Mouse (Mus musculus): ENCODE data around the gene Rnf10. TPM values are rescaled to one million over a fixed set of nuclear protein-coding genes. Genes with fewer than 3 reads are reported as not detected.
A peak's percentile ranks its signal among the peaks of the same experiment; 100 is the strongest.
"Not testable (repeated sequence)": the region's sequence is repeated elsewhere in the genome, so short reads cannot be mapped to it uniquely, and the experiment has no call there.

Gene Rnf10
- polyA plus RNA-seq, 1 experiment from 2014 or later, result 98.5 TPM

DNA sequence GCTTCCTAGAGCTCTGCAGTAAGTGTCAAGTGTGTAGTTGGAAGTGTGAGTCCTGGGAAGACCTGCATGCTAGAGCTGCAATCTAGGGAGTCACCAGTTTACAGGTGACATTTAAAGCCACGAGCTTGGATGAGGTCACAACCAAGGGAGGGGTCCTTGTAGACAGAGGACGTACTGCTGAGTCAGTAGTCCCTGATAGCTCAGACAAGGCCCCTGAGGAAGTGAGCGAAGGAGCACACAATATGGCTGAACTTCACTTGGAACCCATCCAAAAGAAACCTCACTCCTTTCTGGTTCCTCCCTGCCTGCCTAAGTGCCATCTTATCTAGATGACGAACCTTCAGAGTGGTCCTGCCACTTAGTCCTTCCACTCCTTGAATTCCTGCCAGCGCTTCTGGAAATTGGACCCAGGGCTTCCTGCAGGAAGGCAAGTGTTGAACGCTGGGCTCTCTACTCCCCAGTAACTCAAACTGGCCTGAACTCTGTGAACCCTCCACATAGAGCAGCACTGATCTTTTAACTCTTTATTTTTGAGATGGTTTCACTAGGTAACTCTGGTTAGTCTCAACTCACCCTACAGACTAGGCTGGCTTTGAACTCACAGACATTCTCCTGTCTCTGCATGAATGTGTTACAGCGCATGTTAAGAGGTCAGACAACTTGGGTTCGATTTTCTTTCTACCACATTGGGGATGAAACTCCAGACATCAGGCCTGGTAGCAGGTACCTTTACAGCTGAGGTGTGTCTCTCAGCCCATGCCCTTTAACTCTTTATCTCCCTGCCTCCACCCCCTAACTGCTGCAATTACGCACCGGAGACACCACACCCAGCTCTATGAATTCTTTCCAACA is 40.3 kb upstream of the Rnf10 start:
- no peaks in the 10 kb centered on the region for H3K27me3 ChIP-seq (replicated peaks; ENCODE audit: insufficient read depth, low read length)
- TF ChIP-seq EP300 (IDR thresholded peaks at IDR 0.05) (no peak), CTCF (IDR thresholded peaks at IDR 0.05) (no peak)
- H3K4me3 ChIP-seq (ENCODE audit: low read depth, low read length), result no peak overlapping the region
- ATAC-seq, result peak; percentile 90
- 37% methylated on average over 10 of the region's 10 CpGs for WGBS
- H3K9me3 ChIP-seq (ENCODE audit: low read length), result no peaks in the 10 kb centered on the region
- DNase-seq (ENCODE audit: low spot score), result peak; percentile 74
- H3K9ac ChIP-seq (replicated peaks; ENCODE audit: low read depth), result no peak overlapping the region
- H3K4me1 ChIP-seq (ENCODE audit: insufficient read depth, low read depth, low read length), result peaks cover 9% of the 10 kb centered on the region; the same call in 1 of the 2 replicates
- H3K4me2 ChIP-seq (replicated peaks; ENCODE audit: low read depth, low read length), result no peak overlapping the region
- H3K36me3 ChIP-seq (ENCODE audit: insufficient read depth, low read length), result no peaks in the 10 kb centered on the region
- 0 out of 2 replicates have a peak overlapping the region, but pooled peaks have one; percentile 38 for H3K27ac ChIP-seq (ENCODE audit: low read length)

DNA sequence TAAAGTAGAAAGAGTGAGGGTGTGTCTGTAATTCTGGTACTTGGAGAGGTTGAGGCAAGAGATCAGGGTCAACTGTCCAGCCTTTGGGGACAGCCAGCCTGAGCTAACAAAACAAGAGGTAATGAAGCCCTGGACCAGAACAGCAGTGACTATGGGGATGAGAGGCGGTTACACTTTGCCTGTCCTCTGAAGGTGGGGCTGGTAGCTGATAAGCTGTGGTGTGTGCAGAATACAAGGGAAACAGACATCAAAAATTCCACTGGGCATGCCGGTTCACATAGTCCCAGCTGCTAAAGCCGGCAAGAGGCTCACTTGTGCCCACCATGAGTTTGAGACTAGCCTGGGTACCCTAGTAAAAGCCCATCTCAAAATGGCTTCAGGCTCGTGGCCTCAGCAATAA is 39.7 kb upstream of the Rnf10 start:
- no peak overlapping the region for H3K4me3 ChIP-seq (ENCODE audit: low read depth, low read length)
- WGBS, result 76% methylated on average over 4 of the region's 4 CpGs
- peaks cover 3% of the 10 kb centered on the region; the same call in 1 of the 2 replicates for H3K4me1 ChIP-seq (ENCODE audit: insufficient read depth, low read depth, low read length)
- H3K9ac ChIP-seq (replicated peaks; ENCODE audit: low read depth), result no peak overlapping the region
- no peak for TF ChIP-seq CTCF (IDR thresholded peaks at IDR 0.05)
- no peak for TF ChIP-seq EP300 (IDR thresholded peaks at IDR 0.05)
- DNase-seq (ENCODE audit: low spot score), result no peak
- no peaks in the 10 kb centered on the region for H3K9me3 ChIP-seq (ENCODE audit: low read length)
- no peak overlapping the region for H3K4me2 ChIP-seq (replicated peaks; ENCODE audit: low read depth, low read length)
- no peaks in the 10 kb centered on the region for H3K36me3 ChIP-seq (ENCODE audit: insufficient read depth, low read length)
- H3K27me3 ChIP-seq (replicated peaks; ENCODE audit: insufficient read depth, low read length), result no peaks in the 10 kb centered on the region
- 0 out of 2 replicates have a peak overlapping the region, but pooled peaks have one; percentile 38 for H3K27ac ChIP-seq (ENCODE audit: low read length)
- no peak for ATAC-seq

DNA sequence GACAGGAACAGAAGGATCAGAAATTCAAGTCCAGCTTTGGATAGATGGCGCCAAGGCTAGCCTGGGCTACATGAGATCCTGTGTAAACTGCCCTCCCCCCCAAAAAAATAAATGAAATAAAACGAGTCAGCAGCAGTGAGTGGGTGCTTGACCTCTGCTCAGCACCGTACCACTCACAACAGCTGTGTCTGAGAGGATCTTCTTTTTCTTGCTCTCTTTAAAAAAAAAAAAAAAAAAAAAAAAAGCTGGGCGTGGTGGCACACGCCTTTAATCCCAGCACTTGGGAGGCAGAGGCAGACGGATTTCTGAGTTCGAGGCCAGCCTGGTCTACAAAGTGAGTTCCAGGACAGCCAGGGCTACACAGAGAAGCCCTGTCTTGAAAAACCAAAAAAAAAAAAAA is 29.5 kb upstream of the Rnf10 start:
- not testable (repeated sequence) for H3K27ac ChIP-seq (ENCODE audit: low read length); DNase-seq (ENCODE audit: low spot score); H3K9me3 ChIP-seq (ENCODE audit: low read length); H3K4me2 ChIP-seq (replicated peaks; ENCODE audit: low read depth, low read length); ATAC-seq; H3K4me1 ChIP-seq (ENCODE audit: insufficient read depth, low read depth, low read length); H3K4me3 ChIP-seq (ENCODE audit: low read depth, low read length); H3K27me3 ChIP-seq (replicated peaks; ENCODE audit: insufficient read depth, low read length); H3K9ac ChIP-seq (replicated peaks; ENCODE audit: low read depth); H3K36me3 ChIP-seq (ENCODE audit: insufficient read depth, low read length)
- 76% methylated on average over 3 of the region's 7 CpGs for WGBS

DNA sequence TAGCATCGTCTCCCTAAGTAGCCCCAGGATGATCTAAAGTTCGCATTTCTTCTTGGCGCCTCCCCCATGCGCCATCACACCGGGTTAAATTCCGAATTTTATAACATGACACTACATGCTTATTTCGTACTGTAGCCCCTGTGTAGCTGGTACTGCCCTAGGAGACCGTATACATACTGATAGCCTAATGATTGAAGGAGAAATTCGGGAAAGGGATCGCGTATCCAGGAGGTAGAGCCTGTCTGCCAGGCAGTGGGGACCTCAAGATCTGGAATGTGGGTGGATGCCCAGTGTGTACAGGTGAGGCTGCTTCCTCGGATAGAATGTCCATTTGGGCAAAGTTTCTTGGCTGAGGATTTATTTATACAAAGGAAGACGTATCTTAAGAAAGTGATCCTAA is 28.9 kb upstream of the Rnf10 start:
- 16% methylated on average over 13 of the region's 13 CpGs for whole genome bisulfite sequencing

DNA sequence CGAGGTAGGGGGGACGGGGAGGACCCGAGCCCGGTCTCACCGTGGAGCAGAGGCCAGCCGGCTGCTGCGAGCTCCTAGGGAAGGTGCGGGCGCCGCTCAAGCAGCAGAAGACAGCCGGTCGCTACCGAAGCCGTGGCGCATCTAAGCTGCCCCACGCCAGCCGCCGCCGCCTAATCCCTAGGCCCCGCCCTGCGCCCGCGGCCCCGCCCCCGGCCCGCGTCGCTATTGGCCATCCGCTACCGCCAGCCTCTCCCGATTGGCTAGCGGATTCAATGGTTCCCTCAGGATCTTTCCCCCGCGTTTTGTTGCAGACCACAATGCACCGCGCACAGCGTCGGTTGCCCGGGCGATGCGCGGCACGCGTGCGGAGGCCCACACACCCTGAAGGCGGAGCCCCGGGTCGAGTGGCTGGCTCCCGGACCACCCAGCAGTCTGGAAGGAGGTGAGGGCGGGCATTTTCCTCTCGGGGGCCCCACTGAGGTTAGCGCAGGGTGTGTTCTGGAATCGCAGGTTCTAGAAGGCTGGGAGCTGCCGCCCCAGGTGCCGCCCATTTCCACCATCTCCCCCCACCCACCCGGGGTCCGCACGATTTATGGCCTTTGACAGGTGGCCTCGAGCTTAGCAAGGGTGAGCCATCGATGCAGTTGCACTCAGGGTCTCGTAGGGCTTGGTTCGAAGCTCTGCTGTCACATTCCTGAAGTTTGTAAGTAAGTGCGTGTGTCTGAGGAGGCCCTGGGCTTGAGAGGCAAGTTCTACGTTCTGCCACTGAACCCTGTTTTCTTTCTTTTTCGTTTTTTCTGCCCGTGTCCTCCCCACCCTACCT is 28.3 kb upstream of the Rnf10 start, which contains the start of gene Dynll1:
Dynll1 (minus strand) TSS at position 208 of the 823 bp plus-strand sequence.
- Histone ChIP-seq H3K4me3 (ENCODE audit: low read depth, low read length) (peak within 1 kb of the TSS; percentile 82), H3K4me2 (replicated peaks; ENCODE audit: low read depth, low read length) (peak within 1 kb of the TSS; percentile 65), H3K4me1 (ENCODE audit: insufficient read depth, low read depth, low read length) (no peaks in the 10 kb centered on the region), H3K9ac (replicated peaks; ENCODE audit: low read depth) (peak within 1 kb of the TSS; percentile 66), H3K36me3 (ENCODE audit: insufficient read depth, low read length) (0 out of 2 replicates have a peak, but pooled peaks cover 10% of the 10 kb centered on the region), H3K27me3 (replicated peaks; ENCODE audit: insufficient read depth, low read length) (no peaks in the 10 kb centered on the region), H3K27ac (ENCODE audit: low read length) (peak within 1 kb of the TSS; percentile 90), H3K9me3 (ENCODE audit: low read length) (no peaks in the 10 kb centered on the region)
- TF ChIP-seq EP300 (IDR thresholded peaks at IDR 0.05), result no peak
- peak; percentile 38 for TF ChIP-seq CTCF (IDR thresholded peaks at IDR 0.05)
- WGBS, result under 1% methylated on average over 64 of the region's 66 CpGs
- DNase-seq (ENCODE audit: low spot score) (peak; percentile 97), ATAC-seq (peak; percentile 98)

More for the DNA sequence above, 28.9 kb upstream of the Rnf10 start:
- TF ChIP-seq CTCF (IDR thresholded peaks at IDR 0.05) (no peak), EP300 (IDR thresholded peaks at IDR 0.05) (no peak)
- Histone ChIP-seq H3K4me2 (replicated peaks; ENCODE audit: low read depth, low read length) (peak overlapping the region; percentile 65), H3K4me1 (ENCODE audit: insufficient read depth, low read depth, low read length) (no peaks in the 10 kb centered on the region), H3K27me3 (replicated peaks; ENCODE audit: insufficient read depth, low read length) (no peaks in the 10 kb centered on the region), H3K36me3 (ENCODE audit: insufficient read depth, low read length) (0 out of 2 replicates have a peak, but pooled peaks cover 10% of the 10 kb centered on the region), H3K9me3 (ENCODE audit: low read length) (no peaks in the 10 kb centered on the region), H3K9ac (replicated peaks; ENCODE audit: low read depth) (0 out of 2 replicates have a peak overlapping the region, but pooled peaks have one; percentile 3), H3K27ac (ENCODE audit: low read length) (peak overlapping the region; percentile 57; the same call in 1 of the 2 replicates), H3K4me3 (ENCODE audit: low read depth, low read length) (peak overlapping the region; percentile 82)
- no peak for DNase-seq (ENCODE audit: low spot score)
- ATAC-seq, result no peak

Measured in lung, postnatal 0 days (tissue).